Mouse (Mus musculus) heart, adult 2 months (tissue): Measurements from ENCODE around the gene Ankrd34b. TPM values are rescaled to one million over a fixed set of nuclear protein-coding genes. Genes with fewer than 3 reads are reported as not detected.

Experiments
- DNase-seq, 2 experiments: peaks; one replicate each; pipeline ENCODE4 v3.0.0; 2021
- H3K27ac ChIP-seq: fragments of 200-600 bp; 2 replicates; pipeline ENCODE4 v1.8.1; 2022
- H3K27me3 ChIP-seq: fragments of 200-500 bp; 2 replicates; pipeline ENCODE4 v1.6.1; 2012; ENCODE audit warnings: mild to moderate bottlenecking, low read length, inconsistent platforms, mixed read lengths; ENCODE audit not compliant: control insufficient read depth, insufficient read depth
- H3K36me3 ChIP-seq: fragments of 200-500 bp; 2 replicates; pipeline ENCODE4 v1.6.1; 2012; ENCODE audit warnings: low read length, inconsistent platforms; ENCODE audit not compliant: control insufficient read depth, insufficient read depth
- H3K4me1 ChIP-seq: fragments of 200-500 bp; 2 replicates; pipeline ENCODE4 v1.6.1; 2011; ENCODE audit warnings: low read length; ENCODE audit not compliant: control insufficient read depth, insufficient read depth
- H3K4me3 ChIP-seq: fragments of 200-600 bp; 2 replicates; pipeline ENCODE4 v1.8.1; 2022
- H3K79me2 ChIP-seq: fragments of 200-500 bp; replicated peaks from 2 replicates; pipeline ENCODE4 v1.6.1; 2012; ENCODE audit warnings: mild to moderate bottlenecking, inconsistent platforms, low read length, moderate library complexity, mixed read lengths; ENCODE audit not compliant: control insufficient read depth, insufficient read depth
- H3K9ac ChIP-seq: fragments of 200-500 bp; 2 replicates; pipeline ENCODE4 v1.6.1; 2012; ENCODE audit warnings: low read depth, mild to moderate bottlenecking, control low read depth, inconsistent platforms, low read length, mixed read lengths
- CTCF ChIP-seq: fragments of 200-600 bp; IDR thresholded peaks from 2 replicates; pipeline ENCODE4 v1.8.1; 2022; ENCODE audit warnings: antibody characterized with exemption, mild to moderate bottlenecking, moderate library complexity
- EP300 ChIP-seq: fragments of 200-500 bp; IDR thresholded peaks from 2 replicates; pipeline ENCODE4 v1.6.1; 2011; ENCODE audit warnings: low read depth, low read length, control low read depth; ENCODE audit not compliant: insufficient read depth
- POLR2A ChIP-seq: fragments of 200-500 bp; IDR thresholded peaks from 2 replicates; pipeline ENCODE4 v1.6.1; 2011; ENCODE audit warnings: mild to moderate bottlenecking, low read depth, low read length, control low read depth; ENCODE audit not compliant: insufficient read depth
- WGBS: fragments of 180-500 bp; shearing (Covaris S2); methylation state at CpG from one replicate; pipeline ENCODE4 v1.1.7; 2018; 5-methylcytosine and 5-hydroxymethylcytosine counted together
- intact Hi-C: fragments of 180-260 bp; cut with DNase I; formaldehyde crosslinking; loops from one replicate; pipeline ENCODE4 v1.15.1; 2025
- polyA plus RNA-seq: library from polyadenylated mRNA; depleted of rRNA; stranded (reverse); fragments of >200 nt; gene quantifications from 2 replicates; pipeline ENCODE4 v1.2.3, GENCODE M21; 2012
- total RNA-seq, 2 experiments: library from RNA; stranded (reverse); gene quantifications; 2 replicates each; pipeline ENCODE4 v1.2.3; 2021

Ankrd34b gene
- total and polyA plus RNA-seq, 3 experiments, result not detected

- TF ChIP-seq EP300 (no peak), CTCF (no peak), POLR2A (no peak)
- no peaks in the 10 kb centered on the region for H3K4me1 ChIP-seq
- H3K27ac ChIP-seq, result no peak overlapping the region
- WGBS, result 66% methylated on average over 2 of the region's 2 CpGs
- no peaks in the 10 kb centered on the region for H3K27me3 ChIP-seq
- H3K79me2 ChIP-seq, result no peaks in the 10 kb centered on the region
- H3K36me3 ChIP-seq, result no peaks in the 10 kb centered on the region
- DNase-seq, result no peak
- no peak overlapping the region for H3K9ac ChIP-seq
- intact Hi-C loops, result no loop called here
- no peak overlapping the region for H3K4me3 ChIP-seq
Measured at GRCm38 (mm10) chr13:92410486-92410885, 15.2 kb upstream of the Ankrd34b start.

- H3K9ac ChIP-seq, result no peak overlapping the region
- no peak overlapping the region for H3K27ac ChIP-seq
- no peaks in the 10 kb centered on the region for H3K36me3 ChIP-seq
- H3K27me3 ChIP-seq, result peaks cover 2% of the 10 kb centered on the region; the same call in 1 of the 2 replicates
- H3K4me1 ChIP-seq, result no peaks in the 10 kb centered on the region
- no peak for DNase-seq
- TF ChIP-seq EP300, result no peak
- TF ChIP-seq CTCF, result no peak
- no peak for TF ChIP-seq POLR2A
- H3K4me3 ChIP-seq, result no peak overlapping the region
- 77% methylated on average over 11 of the region's 11 CpGs for WGBS
- H3K79me2 ChIP-seq, result no peaks in the 10 kb centered on the region
- intact Hi-C loops, result no loop called here
Measured at GRCm38 (mm10) chr13:92419630-92420029, 6.1 kb upstream of the Ankrd34b start.

- H3K79me2 ChIP-seq, result no peaks in the 10 kb centered on the region
- no peak overlapping the region for H3K27ac ChIP-seq
- WGBS, result 46% methylated on average over 3 of the region's 3 CpGs
- H3K4me1 ChIP-seq, result no peaks in the 10 kb centered on the region
- DNase-seq, result no peak
- no peak overlapping the region for H3K4me3 ChIP-seq
- H3K9ac ChIP-seq, result no peak overlapping the region
- intact Hi-C loops, result no loop called here
- peaks cover 15% of the 10 kb centered on the region for H3K27me3 ChIP-seq
- H3K36me3 ChIP-seq, result no peaks in the 10 kb centered on the region
- TF ChIP-seq CTCF (no peak), EP300 (no peak), POLR2A (no peak)
Measured at GRCm38 (mm10) chr13:92423711-92424110, 2.0 kb upstream of the Ankrd34b start.

- intact Hi-C loops, result no loop called here
- H3K27me3 ChIP-seq, result peaks cover 15% of the 10 kb centered on the region
- no peak for TF ChIP-seq CTCF
- TF ChIP-seq EP300, result no peak
- TF ChIP-seq POLR2A, result no peak
Measured at GRCm38 (mm10) chr13:92426294-92427051, 777 bp downstream of the Ankrd34b start.

GRCm38 (mm10) chr13:92427351-92427855 is 1.7 kb downstream of the Ankrd34b start:
- H3K9ac ChIP-seq, result no peak overlapping the region
- peaks cover 15% of the 10 kb centered on the region for H3K27me3 ChIP-seq
- no peak for DNase-seq
- intact Hi-C loops, result no loop called here
- TF ChIP-seq POLR2A, result no peak
- H3K4me1 ChIP-seq, result no peaks in the 10 kb centered on the region
- no peaks in the 10 kb centered on the region for H3K79me2 ChIP-seq
- WGBS, result 42% methylated on average over 4 of the region's 4 CpGs
- no peak overlapping the region for H3K27ac ChIP-seq
- H3K36me3 ChIP-seq, result no peaks in the 10 kb centered on the region
- H3K4me3 ChIP-seq, result no peak overlapping the region

More at GRCm38 (mm10) chr13:92426294-92427051, 777 bp downstream of the Ankrd34b start:
- Histone ChIP-seq H3K9ac (no peak overlapping the region), H3K4me3 (peak overlapping the region; percentile 35; the same call in 1 of the 2 replicates), H3K79me2 (no peaks in the 10 kb centered on the region), H3K4me1 (no peaks in the 10 kb centered on the region), H3K36me3 (no peaks in the 10 kb centered on the region), H3K27ac (no peak overlapping the region)
- peak in 1 of 2 experiments; percentile 12 for DNase-seq
- 1% methylated on average over 92 of the region's 92 CpGs for WGBS

GRCm38 (mm10) chr13:92438656-92439055 is 13.0 kb downstream of the Ankrd34b start:
- H3K27me3 ChIP-seq, result no peaks in the 10 kb centered on the region
- intact Hi-C loops, result no loop called here
- 77% methylated on average over 10 of the region's 10 CpGs for WGBS
- no peak overlapping the region for H3K27ac ChIP-seq
- DNase-seq, result no peak
- no peaks in the 10 kb centered on the region for H3K36me3 ChIP-seq
- TF ChIP-seq POLR2A (no peak), EP300 (no peak)
- no peak overlapping the region for H3K4me3 ChIP-seq
- no peaks in the 10 kb centered on the region for H3K79me2 ChIP-seq
- H3K4me1 ChIP-seq, result no peaks in the 10 kb centered on the region
- H3K9ac ChIP-seq, result no peak overlapping the region
